Mouse (Mus musculus) layer of hippocampus, postnatal 25 days (tissue): ENCODE measurements around the gene Elavl3. TPM values are rescaled to one million over a fixed set of nuclear protein-coding genes. Genes with fewer than 3 reads are reported as not detected.

Experiments
- DNase-seq, 2 experiments: peaks; one replicate each; pipeline ENCODE4 v3.0.0; 2022; ENCODE audit warnings: mixed read lengths in 2 of 2, low spot score in 1 of 2; ENCODE audit errors: extremely low spot score in 1 of 2
- total RNA-seq, 2 experiments: library from RNA; stranded (reverse); gene quantifications; 2 replicates each; pipeline ENCODE4 v1.2.3; 2021

The Elavl3 gene
- total RNA-seq, 2 experiments from 2014 or later = 155 to 158 TPM

DNA sequence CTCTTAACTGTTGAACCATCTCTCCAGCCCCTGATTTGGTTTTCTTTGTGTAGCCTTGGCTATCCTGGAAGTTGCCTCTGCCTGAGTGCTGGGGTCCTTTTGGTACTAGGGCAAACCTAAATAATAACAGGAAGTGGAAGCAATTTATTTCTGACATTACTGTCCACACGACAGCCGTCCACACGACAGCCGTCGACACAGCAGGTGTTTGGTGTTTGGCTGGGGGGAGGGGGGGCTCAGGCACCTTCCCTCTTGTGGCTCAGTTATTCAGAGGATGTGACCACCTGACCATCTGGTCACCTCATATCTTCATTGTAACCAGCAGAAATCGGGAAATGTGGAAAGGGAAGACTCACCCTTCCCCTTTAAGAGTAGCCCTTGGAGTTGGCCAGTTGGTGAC lies 82.9 kb downstream of the Elavl3 start:
- no peak for DNase-seq

Other genes with a start within 250 kb of the Elavl3 start
- not detected for gene Angptl8, start 216.5 kb downstream of the Elavl3 start, total RNA-seq
- 10 to 100 TPM; 13.1 to 18.4 TPM for gene Dock6, start 199.4 kb downstream of the Elavl3 start, total RNA-seq
- 10 to 100 TPM; 19.5 to 24.0 TPM for gene Rab3d, start 133.8 kb downstream of the Elavl3 start, total RNA-seq
- gene Ccdc159, start 124.6 kb downstream of the Elavl3 start, total RNA-seq = 10 to 100 TPM; 13.2 to 18.5 TPM
- 10 to 100 TPM; 40.2 to 45.0 TPM for gene Tmem205, start 124.5 kb downstream of the Elavl3 start, total RNA-seq
- 100 to 1,000 TPM; 334 to 345 TPM for gene Plppr2, start 115.0 kb downstream of the Elavl3 start, total RNA-seq
- gene Swsap1, start 96.3 kb downstream of the Elavl3 start, total RNA-seq = 10 to 100 TPM; 14.7 to 16.0 TPM
- 1 to 10 TPM; 7.3 to 9.5 TPM for gene Epor, start 88.5 kb downstream of the Elavl3 start, total RNA-seq
- gene Rgl3, start 62.6 kb downstream of the Elavl3 start, total RNA-seq = 1 to 10 TPM; 1.5 to 1.9 TPM
- gene Ccdc151, start 49.4 kb downstream of the Elavl3 start, total RNA-seq = 1 to 10 TPM; 7.0 to 7.6 TPM
- 100 to 1,000 TPM; 107 to 108 TPM for gene Prkcsh, start 49.2 kb downstream of the Elavl3 start, total RNA-seq
- 1 to 10 TPM; 1.2 to 3.9 TPM for gene Gm49318, start 19.2 kb upstream of the Elavl3 start, total RNA-seq
- 10 to 100 TPM; 17.9 to 22.1 TPM for gene Zfp653, start 19.4 kb upstream of the Elavl3 start, total RNA-seq
- gene Ecsit, start 33.4 kb upstream of the Elavl3 start, total RNA-seq = 10 to 100 TPM; 45.6 to 45.8 TPM
- gene Cnn1, start 47.2 kb upstream of the Elavl3 start, total RNA-seq = 1 to 10 TPM in 1 of 2 experiments, under 1 TPM in 1; 0.32 to 1.2 TPM
- gene Elof1, start 65.1 kb upstream of the Elavl3 start, total RNA-seq = 10 to 100 TPM; 53.1 to 57.9 TPM
- gene Acp5, start 83.7 kb upstream of the Elavl3 start, total RNA-seq = under 1 TPM; 0.54 to 0.91 TPM
- gene Pigyl, start 104.8 kb upstream of the Elavl3 start, total RNA-seq = 10 to 100 TPM; 48.2 to 54.3 TPM
- not detected for gene Zfp872, start 136.1 kb upstream of the Elavl3 start, total RNA-seq
- 10 to 100 TPM; 19.7 to 22.7 TPM for gene Zfp809, start 173.7 kb upstream of the Elavl3 start, total RNA-seq
- gene Zfp599, start 207.9 kb upstream of the Elavl3 start, total RNA-seq = 1 to 10 TPM; 5.0 to 5.5 TPM